ENCODE assay signal across 10 mouse cellular contexts in the genomic region with DNA sequence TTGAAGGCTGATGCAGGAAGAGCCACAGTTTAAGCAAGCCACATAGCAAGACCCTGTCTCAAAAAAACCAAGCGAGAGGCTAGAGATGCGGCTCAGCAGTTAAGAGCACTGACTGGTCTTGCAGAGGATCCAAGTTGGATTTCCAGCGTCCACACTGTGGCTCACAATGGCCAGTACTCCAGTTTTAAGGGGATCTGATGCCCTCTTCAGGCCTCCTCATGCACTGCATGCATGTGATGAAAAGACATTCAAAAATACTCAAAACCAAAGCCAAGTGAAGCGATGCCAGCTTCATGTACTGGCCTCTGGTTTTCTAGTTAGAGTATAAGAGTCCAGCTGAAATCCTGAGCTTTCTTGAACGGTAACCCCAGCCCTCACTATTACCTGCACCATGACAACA. TPM values are rescaled to one million over a fixed set of nuclear protein-coding genes. Genes with fewer than 3 reads are reported as not detected.
A peak's percentile ranks its signal among the peaks of the same experiment; 100 is the strongest.
DNase-seq lines count a peak whose midpoint lies in the region; ATAC-seq and TF ChIP-seq lines count a peak whose summit lies in the region.
"Had no signal": no experiment of that assay in that cellular context is flagged by ENCODE, and none has a peak within 500 bp of the region (broad histone marks: within the 10 kb centered on the region; RNA-seq: fewer than 3 reads in every experiment).

No protein-coding gene starts in this region.

- H3K27me3 ChIP-seq in kidney, adult 2 months (replicated peaks; ENCODE audit: control insufficient read depth, insufficient read depth, low read length) = no peaks in the 10 kb centered on the region
- H3K27me3 ChIP-seq in E14TG2a.4 (ENCODE audit: insufficient read depth, low read length) = no peaks in the 10 kb centered on the region
- H3K27me3 ChIP-seq: hindbrain, embryonic 12.5 days had no signal

- no peaks in the 10 kb centered on the region; the same call in 1 of the 2 replicates for H3K36me3 ChIP-seq in kidney, adult 2 months (ENCODE audit: control insufficient read depth, insufficient read depth, low read length)
- H3K36me3 ChIP-seq in E14TG2a.4 (ENCODE audit: insufficient read depth, low read length) = peaks cover 19% of the 10 kb centered on the region

- WGBS in kidney, adult 2 months = 80% methylated on average over 5 of the region's 5 CpGs

- peaks cover 9% of the 10 kb centered on the region; the same call in 1 of the 2 replicates for H3K4me1 ChIP-seq in kidney, adult 2 months (ENCODE audit: control insufficient read depth, insufficient read depth, low read length)
- peaks cover 28% of the 10 kb centered on the region for H3K4me1 ChIP-seq in E14TG2a.4 (replicated peaks; ENCODE audit: low read depth, low read length)

- TF ChIP-seq POLR2A in kidney, adult 2 months (IDR thresholded peaks at IDR 0.05; ENCODE audit: low read depth, low read length) = no peak

- ATAC-seq in megakaryocyte, adult 5-6 weeks (ENCODE audit: poor library complexity, severe bottlenecking) = no peak

- no peak overlapping the region for H3K4me3 ChIP-seq in kidney, adult 2 months (ENCODE audit: insufficient read depth, low read depth, low read length)
- H3K4me3 ChIP-seq in E14TG2a.4 (replicated peaks; ENCODE audit: low read length) = no peak overlapping the region
- H3K4me3 ChIP-seq: hindbrain, embryonic 12.5 days had no signal

- H3K27ac ChIP-seq in kidney, adult 2 months (ENCODE audit: insufficient read depth, low read depth, low read length) = no peak overlapping the region
- H3K27ac ChIP-seq: hindbrain, embryonic 12.5 days had no signal

- TF ChIP-seq CTCF in kidney, adult 2 months (conservative IDR thresholded peaks at IDR 0.05; ENCODE audit: insufficient read depth, insufficient read length, low read depth, low read length) = peak; percentile 46
- TF ChIP-seq CTCF in E14TG2a.4 (conservative IDR thresholded peaks at IDR 0.05; ENCODE audit: low read length) = peak; percentile 51

- DNase-seq in kidney, adult 2 months = no peak
- no peak for DNase-seq in kidney, adult 11 months
- peak; percentile 35 for DNase-seq in 416B (ENCODE audit: low read depth)
- peak; percentile 34 for DNase-seq in lung, postnatal 14 days
- DNase-seq in spleen, postnatal 36 days (ENCODE audit: low spot score in 2 of 2) = no peak
- DNase-seq: cerebellum, adult 11 months; gastrocnemius, postnatal 25 days had no signal

- H3K9me3 ChIP-seq in E14TG2a.4 (ENCODE audit: low read length) = no peaks in the 10 kb centered on the region
- H3K9me3 ChIP-seq: hindbrain, embryonic 12.5 days had no signal

RNA-seq across cellular contexts. Expression of a gene that starts 5.7 kb away (rescaled TPM):
- 73.8 and 80.4 TPM in 2 replicates for polyA plus RNA-seq in kidney, adult 2 months (2012; rRNA removed)
- total RNA-seq in megakaryocyte, adult 5-6 weeks (2015) = 52.7 and 59.6 TPM in 2 replicates
- 98.0 and 106 TPM in 2 replicates for total RNA-seq in megakaryocyte, adult 5-6 weeks (2017)

RNA-seq across cellular contexts. Expression of a gene that starts 6.8 kb away (rescaled TPM):
- 38.2 and 39.7 TPM in 2 replicates for polyA plus RNA-seq in kidney, adult 2 months (2012; rRNA removed)
- 6.4 and 6.9 TPM in 2 replicates for total RNA-seq in megakaryocyte, adult 5-6 weeks (2015)
- total RNA-seq in megakaryocyte, adult 5-6 weeks (2017) = 3.0 and 5.5 TPM in 2 replicates

RNA-seq across cellular contexts. Expression of a gene that starts 39.8 kb away (rescaled TPM):
- 1.5 and 1.6 TPM in 2 replicates for polyA plus RNA-seq in kidney, adult 2 months (2012; rRNA removed)
- 0.18 TPM in 1 of 2 replicates, not detected in the other for total RNA-seq in megakaryocyte, adult 5-6 weeks (2015)
- 0.48 and 0.53 TPM in 2 replicates for total RNA-seq in megakaryocyte, adult 5-6 weeks (2017)

RNA-seq across cellular contexts. Expression of a gene that starts 49.0 kb away (rescaled TPM):
- 34.7 and 43.8 TPM in 2 replicates for polyA plus RNA-seq in kidney, adult 2 months (2012; rRNA removed)
- total RNA-seq in megakaryocyte, adult 5-6 weeks (2015) = 17.2 and 18.1 TPM in 2 replicates
- total RNA-seq in megakaryocyte, adult 5-6 weeks (2017) = 8.1 and 11.7 TPM in 2 replicates

RNA-seq across cellular contexts. Expression of a gene that starts 51.4 kb away (rescaled TPM):
- polyA plus RNA-seq in kidney, adult 2 months (2012; rRNA removed) = 69.8 and 72.0 TPM in 2 replicates
- 31.3 and 33.1 TPM in 2 replicates for total RNA-seq in megakaryocyte, adult 5-6 weeks (2015)
- total RNA-seq in megakaryocyte, adult 5-6 weeks (2017) = 108 and 114 TPM in 2 replicates

Comparison
In these comparisons a context has a peak if more than half of its experiments do, and no peak if none do; other contexts are left out.
1. DNase-seq: peak in 416B (single experiment) and lung, postnatal 14 days (single experiment); none in kidney, adult 2 months (single experiment), kidney, adult 11 months (single experiment) and spleen, postnatal 36 days (0 of 2).